Mouse (Mus musculus) G1E (cell line): ENCODE data around the gene Ric8a.

Source experiments
- CTCF ChIP-seq: IDR thresholded peaks from 2 replicates; pipeline ENCODE4 v1.5.1; 2012; ENCODE audit warnings: low read depth, low read length, inconsistent platforms, mixed read lengths
- GATA1 ChIP-seq: IDR thresholded peaks from 2 replicates; pipeline ENCODE4 v1.6.1; 2012; ENCODE audit warnings: borderline replicate concordance, low read length, inconsistent platforms, mixed read lengths
- POLR2AphosphoS5 ChIP-seq: IDR thresholded peaks from 2 replicates; pipeline ENCODE4 v1.6.1; 2012; ENCODE audit warnings: low read depth, low read length, inconsistent platforms; ENCODE audit not compliant: insufficient replicate concordance
- TAL1 ChIP-seq: conservative IDR thresholded peaks from 2 replicates; pipeline ENCODE4 v1.6.1; 2012; ENCODE audit warnings: low read depth, low read length, inconsistent platforms, mixed read lengths

DNA sequence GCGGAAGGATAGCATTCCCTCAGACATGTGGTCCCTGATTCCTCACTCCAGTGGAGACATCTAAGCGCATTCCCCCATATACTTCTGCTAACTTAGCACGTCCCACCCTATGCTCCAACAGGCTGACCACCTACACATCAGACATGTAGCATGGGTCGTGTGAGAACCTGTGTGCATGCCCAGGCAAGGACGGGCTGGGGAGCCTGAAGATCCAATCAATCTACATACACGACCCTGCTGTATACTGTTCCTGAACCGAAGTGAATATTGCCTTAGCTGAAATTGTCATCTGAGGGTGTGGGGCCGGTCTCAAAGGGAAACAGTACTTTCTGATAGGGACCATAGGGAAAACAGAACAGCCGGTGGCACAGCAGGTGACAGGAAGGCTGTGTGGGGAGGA, 1.6 kb upstream of the Ric8a start:
- TF ChIP-seq CTCF (no peak), TAL1 (no peak), GATA1 (no peak), POLR2AphosphoS5 (no peak)
